8 mouse cellular contexts compared by ENCODE assay signal in the genomic region with DNA sequence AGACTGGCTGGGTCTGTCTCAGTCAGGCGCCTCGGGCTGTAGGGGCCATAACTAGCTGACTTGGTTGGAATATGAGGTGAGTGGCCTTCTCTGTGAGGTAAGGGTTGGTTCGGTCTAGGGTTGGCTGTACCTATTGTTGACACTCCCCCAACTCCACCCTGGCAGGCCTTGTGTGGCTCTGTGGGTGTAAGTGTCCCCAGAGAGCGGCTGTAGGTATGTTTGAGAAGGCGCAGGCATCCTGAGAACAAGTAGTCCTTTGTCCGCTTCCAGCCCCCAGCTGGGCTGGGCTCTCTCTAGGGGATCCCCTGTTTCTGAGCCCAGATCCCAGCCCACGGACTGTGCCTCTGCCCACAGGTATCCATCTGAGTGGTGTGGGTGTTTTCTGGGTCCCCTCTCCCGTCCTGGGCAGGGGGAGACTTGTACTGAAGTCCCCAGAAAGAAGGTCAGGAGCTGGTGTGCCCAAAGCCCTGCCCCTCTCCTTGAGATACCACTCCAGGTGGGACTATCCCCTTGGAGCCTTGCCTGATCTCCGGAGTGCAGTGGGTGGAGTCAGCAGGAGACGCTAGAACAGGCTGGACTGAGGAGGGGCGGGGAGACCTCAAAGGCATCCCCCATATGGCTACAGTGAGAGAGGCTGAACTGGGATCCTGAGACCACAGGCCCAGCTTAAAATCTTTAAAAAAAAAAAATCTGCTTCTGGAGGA. TPM values are rescaled to one million over a fixed set of nuclear protein-coding genes. Genes with fewer than 3 reads are reported as not detected.
DNase-seq lines count a peak whose midpoint lies in the region; ATAC-seq lines count a peak whose summit lies in the region.

No protein-coding gene starts in this region.

- no peaks in the 10 kb centered on the region for H3K36me3 ChIP-seq in kidney, embryonic 14.5 days (ENCODE audit: control insufficient read depth, insufficient read depth, low read length)
- no peaks in the 10 kb centered on the region for H3K36me3 ChIP-seq in embryonic facial prominence, embryonic 14.5 days (ENCODE audit: control insufficient read depth, insufficient read depth, low read length)
- H3K36me3 ChIP-seq in limb, embryonic 13.5 days = no peaks in the 10 kb centered on the region
- no peaks in the 10 kb centered on the region for H3K36me3 ChIP-seq in neural tube, embryonic 13.5 days

- no peaks in the 10 kb centered on the region for H3K27me3 ChIP-seq in kidney, embryonic 14.5 days (ENCODE audit: control insufficient read depth, insufficient read depth, low read length)
- H3K27me3 ChIP-seq in embryonic facial prominence, embryonic 14.5 days (replicated peaks; ENCODE audit: control insufficient read depth, insufficient read depth, low read length) = no peaks in the 10 kb centered on the region
- no peaks in the 10 kb centered on the region for H3K27me3 ChIP-seq in limb, embryonic 13.5 days
- no peaks in the 10 kb centered on the region for H3K27me3 ChIP-seq in neural tube, embryonic 13.5 days

- DNase-seq in kidney, postnatal 36 days = no peak
- DNase-seq in embryonic facial prominence, embryonic 14.5 days (ENCODE audit: low spot score) = no peak
- no peak for DNase-seq in cerebellum, adult 11-12 months
- no peak for DNase-seq in kidney, adult 18-20 months
- no peak for DNase-seq in right cerebral cortex, postnatal 10 days (ENCODE audit: low spot score in 2 of 2)

- ATAC-seq in kidney, embryonic 14.5 days (ENCODE audit: low FRiP score, low TSS enrichment) = no peak
- ATAC-seq in embryonic facial prominence, embryonic 14.5 days (ENCODE audit: low read depth) = no peak
- no peak for ATAC-seq in limb, embryonic 13.5 days (ENCODE audit: low FRiP score, low read depth)
- no peak for ATAC-seq in neural tube, embryonic 13.5 days (ENCODE audit: low read depth)

- no peaks in the 10 kb centered on the region for H3K9me3 ChIP-seq in kidney, embryonic 14.5 days (ENCODE audit: control insufficient read depth, low read length)
- H3K9me3 ChIP-seq in embryonic facial prominence, embryonic 14.5 days (ENCODE audit: control insufficient read depth, low read length) = no peaks in the 10 kb centered on the region
- H3K9me3 ChIP-seq in limb, embryonic 13.5 days = no peaks in the 10 kb centered on the region
- no peaks in the 10 kb centered on the region for H3K9me3 ChIP-seq in neural tube, embryonic 13.5 days

- whole genome bisulfite sequencing in kidney, embryonic 14.5 days = 33% methylated on average over 11 of the region's 11 CpGs
- WGBS in embryonic facial prominence, embryonic 14.5 days = 33% methylated on average over 10 of the region's 11 CpGs
- WGBS in limb, embryonic 13.5 days = 33% methylated on average over 11 of the region's 11 CpGs
- WGBS in neural tube, embryonic 13.5 days = 39% methylated on average over 11 of the region's 11 CpGs

- peak overlapping the region; percentile 44 for H3K9ac ChIP-seq in kidney, embryonic 14.5 days (ENCODE audit: low read depth, low read length)
- H3K9ac ChIP-seq in embryonic facial prominence, embryonic 14.5 days (ENCODE audit: low read depth, low read length) = 0 out of 2 replicates have a peak overlapping the region, but pooled peaks have one; percentile 1
- peak overlapping the region; percentile 48; the same call in 1 of the 2 replicates for H3K9ac ChIP-seq in limb, embryonic 13.5 days
- H3K9ac ChIP-seq in neural tube, embryonic 13.5 days = peak overlapping the region; percentile 60; the same call in 1 of the 2 replicates

- H3K27ac ChIP-seq in kidney, embryonic 14.5 days (ENCODE audit: low read depth, low read length) = peak overlapping the region; percentile 53
- H3K27ac ChIP-seq in embryonic facial prominence, embryonic 14.5 days (replicated peaks; ENCODE audit: low read depth, low read length) = peak overlapping the region; percentile 68
- H3K27ac ChIP-seq in limb, embryonic 13.5 days = peak overlapping the region; percentile 87; the same call in 1 of the 2 replicates
- H3K27ac ChIP-seq in neural tube, embryonic 13.5 days (replicated peaks) = peak overlapping the region; percentile 84

- no peak overlapping the region for H3K4me3 ChIP-seq in kidney, embryonic 14.5 days (ENCODE audit: low read length)
- H3K4me3 ChIP-seq in embryonic facial prominence, embryonic 14.5 days (ENCODE audit: low read depth, low read length) = no peak overlapping the region
- H3K4me3 ChIP-seq in limb, embryonic 13.5 days = no peak overlapping the region
- no peak overlapping the region for H3K4me3 ChIP-seq in neural tube, embryonic 13.5 days

- H3K4me1 ChIP-seq in kidney, embryonic 14.5 days (ENCODE audit: control insufficient read depth, insufficient read depth, low read length) = peaks cover 96% of the 10 kb centered on the region
- peaks cover 100% of the 10 kb centered on the region for H3K4me1 ChIP-seq in embryonic facial prominence, embryonic 14.5 days (ENCODE audit: control insufficient read depth, insufficient read depth, low read length)
- peaks cover 100% of the 10 kb centered on the region for H3K4me1 ChIP-seq in limb, embryonic 13.5 days
- H3K4me1 ChIP-seq in neural tube, embryonic 13.5 days (replicated peaks) = peaks cover 100% of the 10 kb centered on the region

- no peak overlapping the region for H3K4me2 ChIP-seq in kidney, embryonic 14.5 days (replicated peaks; ENCODE audit: low read depth, low read length)
- H3K4me2 ChIP-seq in embryonic facial prominence, embryonic 14.5 days (ENCODE audit: low read depth, low read length) = peak overlapping the region; percentile 19
- peak overlapping the region; percentile 42 for H3K4me2 ChIP-seq in limb, embryonic 13.5 days (replicated peaks)
- H3K4me2 ChIP-seq in neural tube, embryonic 13.5 days = peak overlapping the region; percentile 9; the same call in 1 of the 2 replicates

RNA-seq across cellular contexts. Expression of gene Ahdc1, which starts 34.9 kb away (rescaled TPM):
- 11.3 and 12.1 TPM in 2 replicates for polyA plus RNA-seq in kidney, embryonic 14.5 days (2014; fragmentation: Nextera tagmentation; extraction: Ambion mirVana)
- 11.0 and 11.7 TPM in 2 replicates for polyA plus RNA-seq in embryonic facial prominence, embryonic 14.5 days (2014; fragmentation: Nextera tagmentation; extraction: Ambion mirVana)
- polyA plus RNA-seq in limb, embryonic 13.5 days (2015; fragmentation: Nextera tagmentation; extraction: Ambion mirVana) = 11.3 and 11.5 TPM in 2 replicates
- polyA plus RNA-seq in neural tube, embryonic 13.5 days (2015; fragmentation: Nextera tagmentation; extraction: Ambion mirVana) = 9.4 and 9.9 TPM in 2 replicates

Comparison
In these comparisons a context has a peak if more than half of its experiments do, and no peak if none do; other contexts are left out.
1. H3K9ac ChIP-seq: peak in every context shown above with its lines; median percentile 60 in neural tube, embryonic 13.5 days; 48 in limb, embryonic 13.5 days; 44 in kidney, embryonic 14.5 days; 1 in embryonic facial prominence, embryonic 14.5 days.